Mouse (Mus musculus) urinary bladder, postnatal 14 days (tissue): Measurements from ENCODE around the gene Usp22.
"Not testable (repeated sequence)": the region's sequence is repeated elsewhere in the genome, so short reads cannot be mapped to it uniquely, and the experiment has no call there.

Source experiments
- DNase-seq: peaks from one replicate; pipeline ENCODE4 v3.0.0; 2021; ENCODE audit warnings: low spot score

Usp22 gene

GRCm38 (mm10) chr11:61174821-61175658 is at the start of gene Usp22:
Gene Usp22 (minus strand): TSS chr11:61175055.
- peak; percentile 100 for DNase-seq

- DNase-seq: no peak
Observed at GRCm38 (mm10) chr11:61224234-61224744, 49.4 kb upstream of the Usp22 start.

- peak; percentile 14 for DNase-seq
Observed at GRCm38 (mm10) chr11:61222971-61223745, 48.3 kb upstream of the Usp22 start.

GRCm38 (mm10) chr11:61222007-61222406 is 47.2 kb upstream of the Usp22 start:
- no peak for DNase-seq

- DNase-seq: peak; percentile 21
Observed at GRCm38 (mm10) chr11:61220156-61220881, 45.5 kb upstream of the Usp22 start.

- DNase-seq: no peak
Observed at GRCm38 (mm10) chr11:61215936-61216335, 41.1 kb upstream of the Usp22 start.

- DNase-seq: peak; percentile 12
Observed at GRCm38 (mm10) chr11:61212102-61212501, 37.2 kb upstream of the Usp22 start.

GRCm38 (mm10) chr11:61208316-61208715 is 33.5 kb upstream of the Usp22 start:
- DNase-seq: peak; percentile 21

GRCm38 (mm10) chr11:61207487-61208246 is 32.8 kb upstream of the Usp22 start, which contains the start of gene Aldh3a1:
Gene Aldh3a1 (plus strand): TSS chr11:61207537.
- DNase-seq: peak; percentile 31

GRCm38 (mm10) chr11:61206136-61206535 is 31.3 kb upstream of the Usp22 start:
- no peak for DNase-seq

- peak; percentile 29 for DNase-seq
Observed at GRCm38 (mm10) chr11:61205167-61205950, 30.5 kb upstream of the Usp22 start.

- DNase-seq: no peak
Observed at GRCm38 (mm10) chr11:61202810-61203209, 28.0 kb upstream of the Usp22 start.

GRCm38 (mm10) chr11:61202186-61202585 is 27.3 kb upstream of the Usp22 start:
- no peak for DNase-seq

- DNase-seq: peak; percentile 31
Observed at GRCm38 (mm10) chr11:61199620-61200362, 24.9 kb upstream of the Usp22 start.

GRCm38 (mm10) chr11:61197935-61198334 is 23.1 kb upstream of the Usp22 start:
- DNase-seq: no peak

- no peak for DNase-seq
Observed at GRCm38 (mm10) chr11:61196616-61197353, 21.9 kb upstream of the Usp22 start.

- peak; percentile 88 for DNase-seq
Observed at GRCm38 (mm10) chr11:61193392-61193791, 18.5 kb upstream of the Usp22 start.

- DNase-seq: no peak
Observed at GRCm38 (mm10) chr11:61192779-61193178, 17.9 kb upstream of the Usp22 start.

GRCm38 (mm10) chr11:61192123-61192522 is 17.3 kb upstream of the Usp22 start:
- DNase-seq: not testable (repeated sequence)
